Mouse (Mus musculus): Measurements from ENCODE around the gene Med4. TPM values are rescaled to one million over a fixed set of nuclear protein-coding genes. Genes with fewer than 3 reads are reported as not detected.

Med4 gene
- polyA plus RNA-seq, 1 experiment: 24.5 TPM

- Histone ChIP-seq H3K36me3 (ENCODE audit: control insufficient read depth, insufficient read depth, low read length) (no peaks in the 10 kb centered on the region), H3K4me3 (ENCODE audit: control insufficient read depth, low read depth, low read length) (no peak overlapping the region), H3K27ac (ENCODE audit: control insufficient read depth, insufficient read depth, low read depth, low read length) (no peak overlapping the region), H3K4me1 (ENCODE audit: control insufficient read depth, insufficient read depth, low read length) (no peaks in the 10 kb centered on the region), H3K27me3 (ENCODE audit: control insufficient read depth, insufficient read depth, low read length) (no peaks in the 10 kb centered on the region)
- TF ChIP-seq POLR2A (IDR thresholded peaks at IDR 0.05; ENCODE audit: control insufficient read depth, low read depth, low read length): no peak
- TF ChIP-seq CTCF (IDR thresholded peaks at IDR 0.05; ENCODE audit: control insufficient read depth, insufficient read depth, insufficient replicate concordance, low read depth, low read length): no peak
Observed at GRCm38 (mm10) chr14:73483516-73484229, 26.2 kb upstream of the Med4 start.

DNA sequence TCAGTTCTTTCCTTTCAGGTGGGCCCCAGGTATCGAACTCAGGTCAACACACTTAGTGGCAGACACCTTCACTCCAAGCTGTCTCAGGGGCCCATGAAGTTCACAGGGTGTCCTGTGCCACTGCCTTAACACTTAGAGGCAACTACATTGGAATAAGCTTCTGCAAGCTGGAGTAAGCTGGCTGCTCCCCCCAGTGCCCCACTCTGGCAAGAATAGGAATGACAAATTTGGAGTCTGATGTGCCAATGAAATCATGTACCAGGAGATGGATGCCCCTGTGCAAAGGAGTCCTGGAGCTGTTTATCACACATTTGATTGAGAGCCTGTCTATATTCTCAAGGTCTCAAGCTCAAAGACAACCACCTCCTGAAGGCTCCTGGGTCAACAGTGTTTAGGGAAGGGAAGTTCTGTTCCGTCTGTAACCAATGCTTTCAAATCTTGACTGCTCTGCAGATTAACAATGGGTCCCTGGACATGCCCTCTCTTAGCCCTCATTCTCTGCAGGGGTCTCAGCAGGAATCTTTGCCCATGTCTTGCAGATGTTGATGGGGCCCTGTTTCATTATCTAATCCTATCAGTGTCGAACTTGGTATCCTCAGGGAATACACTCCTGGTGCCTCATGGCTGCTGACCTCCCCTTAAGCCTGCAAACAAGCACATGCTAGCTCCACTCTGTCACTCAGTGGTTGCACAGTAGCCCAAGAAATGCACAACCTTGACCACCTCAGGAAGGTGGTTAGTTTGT is 25.3 kb upstream of the Med4 start:
- TF ChIP-seq POLR2A (IDR thresholded peaks at IDR 0.05; ENCODE audit: control insufficient read depth, low read depth, low read length): no peak
- no peak for TF ChIP-seq CTCF (IDR thresholded peaks at IDR 0.05; ENCODE audit: control insufficient read depth, insufficient read depth, insufficient replicate concordance, low read depth, low read length)
- no peak overlapping the region for H3K27ac ChIP-seq (ENCODE audit: control insufficient read depth, insufficient read depth, low read depth, low read length)
- no peaks in the 10 kb centered on the region for H3K36me3 ChIP-seq (ENCODE audit: control insufficient read depth, insufficient read depth, low read length)
- H3K27me3 ChIP-seq (ENCODE audit: control insufficient read depth, insufficient read depth, low read length): no peaks in the 10 kb centered on the region
- no peak overlapping the region for H3K4me3 ChIP-seq (ENCODE audit: control insufficient read depth, low read depth, low read length)
- no peaks in the 10 kb centered on the region for H3K4me1 ChIP-seq (ENCODE audit: control insufficient read depth, insufficient read depth, low read length)

DNA sequence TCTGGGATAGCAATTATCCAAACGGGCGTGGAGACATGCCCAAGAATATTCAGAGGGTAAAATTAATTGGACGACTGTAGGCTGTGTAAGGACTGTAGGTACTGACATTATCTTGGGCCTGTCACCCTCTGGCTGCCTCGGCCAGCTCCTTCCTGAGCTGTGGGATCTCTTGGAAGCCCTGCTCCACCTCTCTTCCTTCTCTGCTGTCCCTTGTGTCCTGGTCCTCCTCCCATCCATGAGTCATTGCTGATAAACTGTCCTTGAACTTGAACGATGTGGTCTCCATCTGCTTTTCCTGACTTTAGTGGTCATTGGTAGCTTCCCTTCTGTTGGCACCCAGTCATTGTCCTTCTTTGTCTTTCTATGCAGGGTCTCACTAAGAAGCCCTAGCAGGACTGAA is 23.2 kb upstream of the Med4 start:
- TF ChIP-seq POLR2A (IDR thresholded peaks at IDR 0.05; ENCODE audit: control insufficient read depth, low read depth, low read length) (no peak), CTCF (IDR thresholded peaks at IDR 0.05; ENCODE audit: control insufficient read depth, insufficient read depth, insufficient replicate concordance, low read depth, low read length) (no peak)
- no peaks in the 10 kb centered on the region for H3K4me1 ChIP-seq (ENCODE audit: control insufficient read depth, insufficient read depth, low read length)
- H3K27me3 ChIP-seq (ENCODE audit: control insufficient read depth, insufficient read depth, low read length): no peaks in the 10 kb centered on the region
- no peaks in the 10 kb centered on the region for H3K36me3 ChIP-seq (ENCODE audit: control insufficient read depth, insufficient read depth, low read length)
- H3K4me3 ChIP-seq (ENCODE audit: control insufficient read depth, low read depth, low read length): no peak overlapping the region
- H3K27ac ChIP-seq (ENCODE audit: control insufficient read depth, insufficient read depth, low read depth, low read length): no peak overlapping the region

GRCm38 (mm10) chr14:73493356-73493755 is 16.5 kb upstream of the Med4 start:
- no peak overlapping the region for H3K4me3 ChIP-seq (ENCODE audit: control insufficient read depth, low read depth, low read length)
- H3K4me1 ChIP-seq (ENCODE audit: control insufficient read depth, insufficient read depth, low read length): no peaks in the 10 kb centered on the region
- H3K27ac ChIP-seq (ENCODE audit: control insufficient read depth, insufficient read depth, low read depth, low read length): no peak overlapping the region
- no peaks in the 10 kb centered on the region for H3K36me3 ChIP-seq (ENCODE audit: control insufficient read depth, insufficient read depth, low read length)
- no peak for TF ChIP-seq CTCF (IDR thresholded peaks at IDR 0.05; ENCODE audit: control insufficient read depth, insufficient read depth, insufficient replicate concordance, low read depth, low read length)
- H3K27me3 ChIP-seq (ENCODE audit: control insufficient read depth, insufficient read depth, low read length): no peaks in the 10 kb centered on the region

DNA sequence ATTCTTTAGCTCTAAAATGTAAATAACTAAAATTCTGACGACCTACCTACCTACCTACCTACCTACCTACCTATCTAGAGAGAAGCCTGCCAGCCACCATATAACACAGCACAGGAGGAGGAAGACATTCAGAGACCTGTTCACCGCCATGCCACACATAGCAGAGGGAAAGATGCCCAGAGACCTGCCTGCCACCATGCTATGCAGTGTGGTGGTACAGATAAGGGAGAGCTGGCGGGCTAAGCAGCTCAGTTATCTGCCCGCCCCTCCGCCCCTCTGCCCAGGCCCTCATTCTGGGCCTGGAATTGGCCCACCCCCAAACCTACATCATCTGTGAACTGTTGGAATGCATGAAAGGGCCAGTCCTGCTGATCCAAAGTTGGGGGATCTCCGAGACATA is 15.7 kb upstream of the Med4 start:
- no peak overlapping the region for H3K4me3 ChIP-seq (ENCODE audit: control insufficient read depth, low read depth, low read length)
- no peak overlapping the region for H3K27ac ChIP-seq (ENCODE audit: control insufficient read depth, insufficient read depth, low read depth, low read length)
- no peaks in the 10 kb centered on the region for H3K36me3 ChIP-seq (ENCODE audit: control insufficient read depth, insufficient read depth, low read length)
- TF ChIP-seq POLR2A (IDR thresholded peaks at IDR 0.05; ENCODE audit: control insufficient read depth, low read depth, low read length): no peak
- TF ChIP-seq CTCF (IDR thresholded peaks at IDR 0.05; ENCODE audit: control insufficient read depth, insufficient read depth, insufficient replicate concordance, low read depth, low read length): no peak
- H3K27me3 ChIP-seq (ENCODE audit: control insufficient read depth, insufficient read depth, low read length): no peaks in the 10 kb centered on the region
- H3K4me1 ChIP-seq (ENCODE audit: control insufficient read depth, insufficient read depth, low read length): no peaks in the 10 kb centered on the region

GRCm38 (mm10) chr14:73495753-73496152 is 14.1 kb upstream of the Med4 start:
- TF ChIP-seq CTCF (IDR thresholded peaks at IDR 0.05; ENCODE audit: control insufficient read depth, insufficient read depth, insufficient replicate concordance, low read depth, low read length) (no peak), POLR2A (IDR thresholded peaks at IDR 0.05; ENCODE audit: control insufficient read depth, low read depth, low read length) (no peak)

GRCm38 (mm10) chr14:73501283-73501682 is 8.5 kb upstream of the Med4 start:
- no peak overlapping the region for H3K27ac ChIP-seq (ENCODE audit: control insufficient read depth, insufficient read depth, low read depth, low read length)
- no peak overlapping the region for H3K4me3 ChIP-seq (ENCODE audit: control insufficient read depth, low read depth, low read length)
- TF ChIP-seq CTCF (IDR thresholded peaks at IDR 0.05; ENCODE audit: control insufficient read depth, insufficient read depth, insufficient replicate concordance, low read depth, low read length): no peak
- TF ChIP-seq POLR2A (IDR thresholded peaks at IDR 0.05; ENCODE audit: control insufficient read depth, low read depth, low read length): no peak
- no peaks in the 10 kb centered on the region for H3K27me3 ChIP-seq (ENCODE audit: control insufficient read depth, insufficient read depth, low read length)
- no peaks in the 10 kb centered on the region; the same call in 1 of the 2 replicates for H3K4me1 ChIP-seq (ENCODE audit: control insufficient read depth, insufficient read depth, low read length)
- H3K36me3 ChIP-seq (ENCODE audit: control insufficient read depth, insufficient read depth, low read length): no peaks in the 10 kb centered on the region

More at GRCm38 (mm10) chr14:73495753-73496152, 14.1 kb upstream of the Med4 start:
- Histone ChIP-seq H3K36me3 (ENCODE audit: control insufficient read depth, insufficient read depth, low read length) (no peaks in the 10 kb centered on the region), H3K27me3 (ENCODE audit: control insufficient read depth, insufficient read depth, low read length) (no peaks in the 10 kb centered on the region), H3K27ac (ENCODE audit: control insufficient read depth, insufficient read depth, low read depth, low read length) (no peak overlapping the region), H3K4me1 (ENCODE audit: control insufficient read depth, insufficient read depth, low read length) (no peaks in the 10 kb centered on the region), H3K4me3 (ENCODE audit: control insufficient read depth, low read depth, low read length) (no peak overlapping the region)
